In the genomic region with DNA sequence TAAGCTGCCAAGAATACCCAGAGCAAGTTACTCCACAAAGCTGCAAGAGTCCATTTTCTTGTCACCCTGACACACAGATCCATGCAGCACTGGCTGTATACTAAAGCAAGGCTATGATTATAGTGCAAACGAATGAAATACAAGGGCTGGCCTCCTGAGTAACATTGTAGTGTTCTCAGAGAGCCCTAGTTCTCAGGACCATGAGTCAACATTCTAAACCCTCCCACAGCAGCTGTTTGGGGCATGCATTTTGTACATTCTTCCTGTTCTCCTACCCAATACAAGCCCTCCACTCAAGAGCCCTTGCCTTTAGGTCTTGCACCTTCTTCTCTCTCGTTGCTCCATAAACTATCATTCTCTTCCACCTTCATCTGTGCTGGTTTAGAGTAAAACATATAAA, we compare ENCODE assay signal across 23 mouse cellular contexts. TPM values are rescaled to one million over a fixed set of nuclear protein-coding genes. Genes with fewer than 3 reads are reported as not detected.
"Had no signal": no experiment of that assay in that cellular context is flagged by ENCODE, and none has a peak within 500 bp of the region (broad histone marks: within the 10 kb centered on the region; RNA-seq: fewer than 3 reads in every experiment).

No protein-coding gene starts in this region.

- DNase-seq: liver, postnatal 0 days; lung, adult 2 months; lung, postnatal 14 days; lung, postnatal 36 days; retina, postnatal 1 day; right cerebral cortex, adult 18-20 months; thymus, adult 2 months; thymus, postnatal 25 days; thymus, postnatal 4 days had no signal

- H3K4me3 ChIP-seq: liver, embryonic 15.5 days; lung, embryonic 15.5 days; megakaryocyte, embryonic 14.5 days; midbrain, embryonic 13.5 days; midbrain, embryonic 15.5 days; neural tube, embryonic 13.5 days; neural tube, embryonic 15.5 days; stomach, embryonic 15.5 days had no signal

- H3K27ac ChIP-seq: liver, embryonic 15.5 days; lung, embryonic 15.5 days; macrophage; midbrain, embryonic 13.5 days; midbrain, embryonic 15.5 days; neural tube, embryonic 13.5 days; neural tube, embryonic 15.5 days; stomach, embryonic 15.5 days; stomach, postnatal 0 days had no signal

- H3K36me3 ChIP-seq: liver, embryonic 15.5 days; lung, embryonic 15.5 days; midbrain, embryonic 13.5 days; midbrain, embryonic 15.5 days; neural tube, embryonic 13.5 days; neural tube, embryonic 15.5 days; stomach, embryonic 15.5 days had no signal

- H3K27me3 ChIP-seq: liver, embryonic 15.5 days; lung, embryonic 15.5 days; megakaryocyte, embryonic 14.5 days; midbrain, embryonic 13.5 days; midbrain, embryonic 15.5 days; neural tube, embryonic 13.5 days; neural tube, embryonic 15.5 days; stomach, embryonic 15.5 days had no signal

RNA-seq across cellular contexts. Expression of gene Ifi209, which starts 14.7 kb away (rescaled TPM):
- polyA plus RNA-seq: midbrain, embryonic 11.5 days; midbrain, embryonic 13.5 days; neural tube, embryonic 11.5 days had no signal

RNA-seq across cellular contexts. Expression of gene Ifi208, which starts 28.1 kb away (rescaled TPM):
- total RNA-seq: megakaryocyte progenitor cell, adult 5-6 weeks; midbrain, postnatal 0 days had no signal
- polyA plus RNA-seq: liver, embryonic 15.5 days; liver, postnatal 0 days; lung, embryonic 15.5 days; midbrain, embryonic 11.5 days; midbrain, embryonic 13.5 days; midbrain, embryonic 15.5 days; midbrain, postnatal 0 days; neural tube, embryonic 11.5 days; stomach, embryonic 15.5 days; stomach, postnatal 0 days had no signal

RNA-seq across cellular contexts. Expression of gene Ifi213, which starts 46.3 kb away (rescaled TPM):
- polyA plus RNA-seq: midbrain, embryonic 11.5 days; midbrain, postnatal 0 days; neural tube, embryonic 11.5 days; neural tube, embryonic 13.5 days had no signal
